Mouse (Mus musculus): ENCODE data around the gene Gpr158.

The Gpr158 gene

GRCm38 (mm10) chr2:21367345-21368111 is at the start of gene Gpr158:
Gpr158 (plus strand) TSS chr2:21367542.
- 3% methylated on average over 43 of the region's 43 CpGs for WGBS

- WGBS = 40% methylated on average over 5 of the region's 5 CpGs
Measured at GRCm38 (mm10) chr2:21343821-21344220, 23.5 kb upstream of the Gpr158 start.

- WGBS = 11% methylated on average over 44 of the region's 44 CpGs
Measured at GRCm38 (mm10) chr2:21368351-21369170, 1.2 kb downstream of the Gpr158 start.

GRCm38 (mm10) chr2:21369171-21369485 is 1.8 kb downstream of the Gpr158 start:
- 29% methylated on average over 6 of the region's 6 CpGs for WGBS

GRCm38 (mm10) chr2:21369556-21369955 is 2.2 kb downstream of the Gpr158 start:
- 43% methylated on average over 2 of the region's 2 CpGs for WGBS

GRCm38 (mm10) chr2:21379516-21379915 is 12.2 kb downstream of the Gpr158 start:
- 42% methylated on average over 2 of the region's 2 CpGs for WGBS

- WGBS = 34% methylated on average over 2 of the region's 2 CpGs
Measured at GRCm38 (mm10) chr2:21392727-21393126, 25.4 kb downstream of the Gpr158 start.

GRCm38 (mm10) chr2:21397347-21397746 is 30.0 kb downstream of the Gpr158 start:
- 66% methylated on average over 12 of the region's 12 CpGs for WGBS

GRCm38 (mm10) chr2:21399657-21400056 is 32.3 kb downstream of the Gpr158 start:
- 68% methylated on average over 3 of the region's 3 CpGs for WGBS

GRCm38 (mm10) chr2:21405617-21406016 is 38.3 kb downstream of the Gpr158 start:
- 52% methylated on average over 3 of the region's 3 CpGs for WGBS

GRCm38 (mm10) chr2:21407443-21407985 is 40.2 kb downstream of the Gpr158 start:
- 71% methylated on average over 2 of the region's 2 CpGs for WGBS

- 77% methylated on average over 3 of the region's 3 CpGs for WGBS
Measured at GRCm38 (mm10) chr2:21408821-21409220, 41.5 kb downstream of the Gpr158 start.

GRCm38 (mm10) chr2:21430288-21430687 is 62.9 kb downstream of the Gpr158 start:
- WGBS = 39% methylated on average over 2 of the region's 2 CpGs

- WGBS = 64% methylated on average over 6 of the region's 6 CpGs
Measured at GRCm38 (mm10) chr2:21431182-21431581, 63.8 kb downstream of the Gpr158 start.

- 49% methylated on average over 3 of the region's 3 CpGs for WGBS
Measured at GRCm38 (mm10) chr2:21439626-21440025, 72.3 kb downstream of the Gpr158 start.

GRCm38 (mm10) chr2:21460606-21461005 is 93.3 kb downstream of the Gpr158 start:
- WGBS = 86% methylated on average over 4 of the region's 4 CpGs

GRCm38 (mm10) chr2:21474957-21475356 is 107.6 kb downstream of the Gpr158 start:
- WGBS = 45% methylated on average over 2 of the region's 2 CpGs

- WGBS = 80% methylated on average over 3 of the region's 3 CpGs
Measured at GRCm38 (mm10) chr2:21496881-21497280, 129.5 kb downstream of the Gpr158 start.

GRCm38 (mm10) chr2:21497965-21498364 is 130.6 kb downstream of the Gpr158 start:
- WGBS = 72% methylated on average over 1 of the region's 1 CpGs

- WGBS = 78% methylated on average over 2 of the region's 2 CpGs
Measured at GRCm38 (mm10) chr2:21499399-21499798, 132.1 kb downstream of the Gpr158 start.

- 82% methylated on average over 1 of the region's 1 CpGs for WGBS
Measured at GRCm38 (mm10) chr2:21507449-21507848, 140.1 kb downstream of the Gpr158 start.

- WGBS = 46% methylated on average over 6 of the region's 6 CpGs
Measured at GRCm38 (mm10) chr2:21619180-21619579, 251.8 kb downstream of the Gpr158 start.

GRCm38 (mm10) chr2:21632136-21632535 is 264.8 kb downstream of the Gpr158 start:
- 84% methylated on average over 1 of the region's 1 CpGs for WGBS

Data from cerebral cortex, adult 2 months (tissue).